Mouse (Mus musculus) ES-E14 (cell line): ENCODE results near the gene Egln1. TPM values are rescaled to one million over a fixed set of nuclear protein-coding genes. Genes with fewer than 3 reads are reported as not detected.

Experiments used
- DNase-seq: peaks from one replicate; pipeline ENCODE4 v3.0.0-alpha.2; 2013; ENCODE audit warnings: low read depth, low spot score
- H3K27ac ChIP-seq: 2 replicates; pipeline ENCODE4 v1.5.1; 2012; ENCODE audit warnings: low read depth, mild to moderate bottlenecking, low read length, moderate library complexity, mixed read lengths; ENCODE audit not compliant: poor library complexity, insufficient read depth, severe bottlenecking
- H3K36me3 ChIP-seq: 2 replicates; pipeline ENCODE4 v1.6.1; 2012; ENCODE audit warnings: mild to moderate bottlenecking, low read length, moderate library complexity, mixed read lengths; ENCODE audit not compliant: control insufficient read depth, poor library complexity, insufficient read depth, severe bottlenecking
- H3K4me1 ChIP-seq, 2 experiments: fragments of 150-350 bp in 1 of 2; sonication (generic) in 1 of 2; 2 replicates each; pipeline ENCODE4 v1.6.1; 2012; ENCODE audit warnings: low read length in 2 of 2, mild to moderate bottlenecking in 1 of 2, mixed read lengths in 1 of 2; ENCODE audit not compliant: control insufficient read depth in 2 of 2, insufficient read depth in 2 of 2, poor library complexity in 1 of 2
- H3K4me3 ChIP-seq, 2 experiments: fragments of 150-350 bp in 1 of 2; sonication (generic) in 1 of 2; 2 replicates each; pipeline ENCODE4 v1.5.1; 2012; ENCODE audit warnings: low read length in 2 of 2, low read depth in 1 of 2, mild to moderate bottlenecking in 1 of 2, mixed read lengths in 1 of 2; ENCODE audit not compliant: insufficient read depth in 1 of 2, poor library complexity in 1 of 2, severe bottlenecking in 1 of 2
- H3K9ac ChIP-seq: 2 replicates; pipeline ENCODE4 v1.6.1; 2012; ENCODE audit warnings: low read depth, mild to moderate bottlenecking, low read length, mixed read lengths; ENCODE audit not compliant: poor library complexity, insufficient read depth, severe bottlenecking
- H3K9me3 ChIP-seq: fragments of 150-350 bp; sonication (generic); 2 replicates; pipeline ENCODE4 v1.6.1; 2012; ENCODE audit warnings: low read depth, mild to moderate bottlenecking, low read length; ENCODE audit not compliant: control insufficient read depth, insufficient read depth
- CHD2 ChIP-seq: IDR thresholded peaks from 2 replicates; pipeline ENCODE4 v1.6.1; 2014; ENCODE audit warnings: mild to moderate bottlenecking, low read depth, low read length, inconsistent platforms
- HCFC1 ChIP-seq: IDR thresholded peaks from 2 replicates; pipeline ENCODE4 v1.6.1; 2012; ENCODE audit warnings: low read length, inconsistent platforms, borderline replicate concordance; ENCODE audit not compliant: insufficient read depth
- MAFK ChIP-seq: IDR thresholded peaks from 2 replicates; pipeline ENCODE4 v1.6.1; 2014; ENCODE audit warnings: mild to moderate bottlenecking, low read depth, low read length, inconsistent platforms; ENCODE audit not compliant: insufficient read depth
- ZC3H11A ChIP-seq: IDR thresholded peaks from 2 replicates; pipeline ENCODE4 v1.6.1; 2012; ENCODE audit warnings: low read depth, mild to moderate bottlenecking, inconsistent platforms, low read length, borderline replicate concordance
- ZNF384 ChIP-seq: IDR thresholded peaks from 2 replicates; pipeline ENCODE4 v1.6.1; 2012; ENCODE audit warnings: low read depth, low read length, inconsistent platforms
- in situ Hi-C, 2 experiments: fragments of 600-800 bp; cut with MboI; formaldehyde crosslinking; loops; one replicate each; pipeline ENCODE4 v1.15.1; 2025; ENCODE audit warnings: low sequenced_read_pairs in 2 of 2, inconsistent platforms in 1 of 2; ENCODE audit not compliant: unreplicated experiment in 2 of 2
- total RNA-seq: library from RNA; depleted of rRNA; stranded (reverse); fragments of 300-350 nt; gene quantifications from 2 replicates; pipeline ENCODE4 v1.2.3, GENCODE M21; 2012; rRNA removed

Egln1 gene
- 13.1 and 15.8 TPM in 2 replicates for total RNA-seq

DNA sequence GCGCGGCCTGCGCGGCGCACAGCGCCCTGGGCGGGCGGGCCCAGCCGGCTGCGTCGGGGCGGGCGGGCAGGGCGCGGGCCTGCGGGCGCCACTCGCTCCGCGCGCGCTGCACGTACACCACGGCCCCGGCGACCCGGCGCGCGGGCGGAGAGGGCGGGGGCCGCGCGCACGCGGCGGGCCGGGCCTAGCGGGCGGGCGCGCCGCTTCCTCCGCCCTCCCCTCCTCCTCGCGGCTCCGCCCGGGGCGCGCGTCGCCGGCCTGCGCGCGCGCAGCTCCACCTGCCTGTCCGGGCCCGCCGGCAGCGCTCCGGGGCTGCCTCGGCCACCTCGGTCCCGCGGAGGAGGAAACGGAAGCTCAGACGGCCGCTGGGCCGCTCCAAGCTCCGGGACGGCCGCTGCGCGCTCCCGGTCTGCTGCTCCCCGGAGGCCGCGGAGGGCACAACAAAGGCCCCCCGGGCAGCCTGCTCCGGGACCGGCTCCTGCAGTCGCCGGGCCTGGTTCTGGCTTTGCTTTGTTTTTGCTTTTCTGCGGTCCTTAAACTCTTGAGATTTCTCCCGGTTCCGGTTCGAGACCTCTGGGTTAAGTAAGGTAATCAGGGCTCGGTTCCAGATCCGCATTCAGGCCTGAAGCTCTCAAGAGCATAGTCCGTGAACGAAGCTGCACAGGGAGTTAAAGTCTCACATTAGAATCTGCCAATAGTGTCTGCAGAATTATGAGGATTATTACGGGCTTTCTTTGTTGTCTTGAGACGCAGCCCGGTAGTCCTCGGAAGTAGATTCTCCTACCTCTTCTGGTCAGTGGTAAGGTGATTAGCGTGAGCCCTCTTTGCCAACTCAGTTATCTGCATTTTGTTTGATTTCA, at the start of gene Egln1:
Gene Egln1, minus strand, starts transcription at position 116 of the 860 bp plus-strand sequence.
- H3K4me1 ChIP-seq: peaks cover 2 to 12% of the 10 kb centered on the region in 2 experiments; a peak in 2 of 4 replicates
- DNase-seq: no peak
- H3K9me3 ChIP-seq: no peaks in the 10 kb centered on the region
- peak within 1 kb of the TSS; percentile 82 for H3K9ac ChIP-seq
- H3K4me3 ChIP-seq: peak within 1 kb of the TSS; percentile 68 to 94
- 0 out of 2 replicates have a peak, but pooled peaks have one; percentile 38 for TF ChIP-seq HCFC1
- no peak for TF ChIP-seq CHD2
- in situ Hi-C loops: no loop called here
- H3K27ac ChIP-seq: no peak within 1 kb of the TSS
- no peaks in the 10 kb centered on the region for H3K36me3 ChIP-seq

DNA sequence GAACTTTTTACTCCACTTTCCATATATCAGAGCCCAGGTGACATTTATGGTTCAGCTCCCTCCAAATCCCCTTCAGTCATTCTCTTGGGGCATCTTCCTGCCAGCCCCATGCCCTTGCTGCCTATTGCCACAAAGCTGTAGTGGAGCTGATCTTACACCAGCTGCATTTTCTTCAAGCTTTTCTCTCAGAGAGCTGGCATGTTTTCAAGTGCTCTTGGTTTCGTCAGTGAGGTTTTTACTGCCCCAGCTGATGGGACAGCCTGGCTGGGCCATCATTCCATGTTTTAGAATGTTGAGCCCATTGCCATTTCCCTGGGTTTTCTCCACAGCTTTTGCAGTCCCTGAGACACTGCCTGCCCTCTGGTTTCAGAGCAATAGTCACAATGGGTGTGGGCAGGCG, 46.7 kb upstream of the Egln1 start:
- TF ChIP-seq ZC3H11A (no peak), ZNF384 (no peak), CHD2 (no peak), MAFK (no peak), HCFC1 (no peak)
- Histone ChIP-seq H3K4me1 (peaks cover 0 to 7% of the 10 kb centered on the region in 2 experiments; a peak in 1 of 4 replicates), H3K9me3 (no peaks in the 10 kb centered on the region), H3K9ac (no peak overlapping the region), H3K4me3 (no peak overlapping the region), H3K27ac (no peak overlapping the region), H3K36me3 (no peaks in the 10 kb centered on the region)
- DNase-seq: no peak
- in situ Hi-C loops: no loop called here

DNA sequence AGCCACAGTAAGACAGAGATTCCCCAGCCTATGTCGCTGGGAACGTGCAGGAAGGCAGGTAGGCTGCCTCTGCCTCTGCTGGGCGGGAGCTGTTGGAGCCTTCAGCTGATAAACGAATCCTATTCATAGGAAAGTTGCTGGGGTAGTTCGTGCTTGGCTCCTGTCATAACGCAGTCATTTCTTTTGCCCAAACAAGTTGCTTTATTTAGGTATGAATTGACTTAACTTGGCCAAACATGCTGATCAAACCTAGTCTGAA, 42.5 kb upstream of the Egln1 start:
- no peak overlapping the region for H3K9ac ChIP-seq
- DNase-seq: no peak
- no peaks in the 10 kb centered on the region for H3K9me3 ChIP-seq
- no peaks in the 10 kb centered on the region for H3K36me3 ChIP-seq
- in situ Hi-C loops: no loop called here
- H3K4me1 ChIP-seq: peaks cover 0 to 7% of the 10 kb centered on the region in 2 experiments; a peak in 1 of 4 replicates
- TF ChIP-seq ZNF384 (no peak), CHD2 (no peak), ZC3H11A (no peak), HCFC1 (no peak), MAFK (no peak)
- no peak overlapping the region for H3K27ac ChIP-seq
- H3K4me3 ChIP-seq: no peak overlapping the region

DNA sequence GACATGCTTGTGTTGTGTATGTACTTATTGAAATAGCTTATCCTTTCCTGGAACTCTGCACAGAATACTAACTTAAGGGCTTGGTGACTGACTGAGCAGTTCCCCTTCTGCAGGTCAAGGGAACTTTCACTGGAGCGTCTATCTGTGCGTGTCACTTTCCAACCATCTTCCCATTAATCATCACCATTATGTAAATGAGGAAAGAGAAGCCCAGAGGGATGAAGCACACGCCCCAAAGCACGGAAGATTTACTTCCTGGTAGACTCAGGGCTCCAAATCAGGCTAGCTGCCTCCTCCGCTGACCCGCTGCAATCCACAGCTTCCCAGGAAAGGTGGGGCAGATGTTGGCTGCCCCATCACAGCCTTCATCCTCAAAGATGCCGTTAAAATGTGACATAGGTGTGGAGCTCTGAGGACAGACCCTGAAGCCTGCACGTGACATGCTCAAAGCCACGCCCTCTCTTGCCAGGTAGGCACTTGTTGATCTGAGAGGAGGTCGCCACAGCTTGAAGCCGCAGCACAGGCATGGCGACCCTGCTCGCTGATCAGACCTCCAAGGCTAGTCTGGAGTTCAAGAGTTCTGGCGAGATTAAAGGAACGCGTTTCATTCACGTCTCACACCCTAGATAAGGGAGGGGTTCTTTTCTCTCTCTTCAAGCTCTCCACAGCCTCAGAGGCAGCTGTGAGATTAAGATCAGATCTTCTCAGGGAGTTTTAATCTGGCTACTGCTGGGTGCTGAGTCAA, 42.0 kb upstream of the Egln1 start:
- in situ Hi-C loops: no loop called here
- no peak overlapping the region for H3K9ac ChIP-seq
- DNase-seq: no peak

More for the DNA sequence above, 42.0 kb upstream of the Egln1 start:
- TF ChIP-seq CHD2 (no peak), ZNF384 (no peak), ZC3H11A (no peak), HCFC1 (no peak)
- Histone ChIP-seq H3K36me3 (no peaks in the 10 kb centered on the region), H3K27ac (no peak overlapping the region), H3K4me1 (peaks cover 0 to 7% of the 10 kb centered on the region in 2 experiments; a peak in 1 of 4 replicates), H3K9me3 (no peaks in the 10 kb centered on the region), H3K4me3 (no peak overlapping the region)
